Mouse (Mus musculus): ENCODE data around the gene Mical3. TPM values are rescaled to one million over a fixed set of nuclear protein-coding genes. Genes with fewer than 3 reads are reported as not detected.

The Mical3 gene
- polyA plus RNA-seq, 1 experiment, result 16.2 TPM

- Histone ChIP-seq H3K4me1 (replicated peaks; ENCODE audit: control insufficient read depth, insufficient read depth, low read length) (0 out of 2 replicates have a peak, but pooled peaks cover 3% of the 10 kb centered on the region), H3K27me3 (ENCODE audit: control insufficient read depth, insufficient read depth, low read length) (no peaks in the 10 kb centered on the region)
Observed at GRCm38 (mm10) chr6:121086226-121086625, 44.6 kb downstream of the Mical3 start.

DNA sequence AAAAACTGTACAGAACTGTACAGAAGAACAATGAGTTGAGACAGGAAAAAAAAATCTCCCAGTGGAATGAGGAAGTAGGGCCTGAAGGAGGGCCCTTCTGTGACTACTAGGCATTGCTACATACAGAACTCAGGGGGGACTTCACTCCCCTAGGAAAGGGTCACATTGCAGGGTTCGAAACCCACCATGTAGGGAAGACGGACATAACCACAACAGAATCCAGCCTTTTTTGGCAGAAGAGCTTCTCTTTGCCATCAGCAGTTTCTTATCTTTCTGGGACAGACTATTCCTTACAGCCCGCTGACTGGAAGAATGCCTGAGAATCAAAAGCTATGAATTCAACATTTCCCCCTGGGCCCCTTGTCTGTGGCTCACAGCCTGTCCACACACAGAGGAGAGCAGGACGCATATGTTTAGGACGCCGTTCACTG lies 46.7 kb downstream of the Mical3 start:
- TF ChIP-seq POLR2A (IDR thresholded peaks at IDR 0.05; ENCODE audit: control insufficient read depth, extremely low read depth, insufficient read depth, low read length, poor library complexity) (no peak), CTCF (IDR thresholded peaks at IDR 0.05; ENCODE audit: borderline replicate concordance, control insufficient read depth, extremely low read depth, insufficient read depth, low read length, poor library complexity) (no peak)
- no peak for DNase-seq
- Histone ChIP-seq H3K4me1 (replicated peaks; ENCODE audit: control insufficient read depth, insufficient read depth, low read length) (0 out of 2 replicates have a peak, but pooled peaks cover 3% of the 10 kb centered on the region), H3K36me3 (ENCODE audit: control insufficient read depth, insufficient read depth, low read length) (no peaks in the 10 kb centered on the region), H3K27me3 (ENCODE audit: control insufficient read depth, insufficient read depth, low read length) (no peaks in the 10 kb centered on the region), H3K27ac (ENCODE audit: control insufficient read depth, insufficient read depth, low read length) (no peak overlapping the region), H3K4me3 (ENCODE audit: control insufficient read depth, insufficient read depth, low read length) (no peak overlapping the region)
- 91% methylated on average over 6 of the region's 6 CpGs for WGBS

More at GRCm38 (mm10) chr6:121086226-121086625, 44.6 kb downstream of the Mical3 start:
- Histone ChIP-seq H3K4me3 (ENCODE audit: control insufficient read depth, insufficient read depth, low read length) (no peak overlapping the region), H3K36me3 (ENCODE audit: control insufficient read depth, insufficient read depth, low read length) (no peaks in the 10 kb centered on the region), H3K27ac (ENCODE audit: control insufficient read depth, insufficient read depth, low read length) (no peak overlapping the region)
- DNase-seq, result no peak
- WGBS, result 92% methylated on average over 9 of the region's 9 CpGs
- no peak for TF ChIP-seq POLR2A (IDR thresholded peaks at IDR 0.05; ENCODE audit: control insufficient read depth, extremely low read depth, insufficient read depth, low read length, poor library complexity)
- TF ChIP-seq CTCF (IDR thresholded peaks at IDR 0.05; ENCODE audit: borderline replicate concordance, control insufficient read depth, extremely low read depth, insufficient read depth, low read length, poor library complexity), result no peak

DNA sequence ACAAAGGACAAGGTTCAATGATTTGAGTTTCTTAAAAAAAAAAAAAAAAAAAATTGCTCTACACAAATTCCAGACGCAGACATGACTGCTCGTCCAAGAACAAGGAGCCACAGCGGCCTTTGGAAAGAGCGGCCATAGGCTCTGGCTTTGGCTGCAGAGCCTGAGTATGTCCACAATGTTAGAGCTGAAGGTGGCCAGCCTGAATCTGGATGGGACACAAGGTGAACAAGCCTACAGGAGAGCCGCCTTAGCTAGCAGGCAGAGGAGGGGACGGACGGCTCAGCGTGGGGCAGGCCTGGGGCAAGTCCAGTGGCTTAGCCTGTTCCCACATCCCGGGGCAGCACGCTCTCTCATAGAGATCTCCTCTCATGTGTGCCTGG lies 48.7 kb downstream of the Mical3 start:
- no peak for DNase-seq
- Histone ChIP-seq H3K27me3 (ENCODE audit: control insufficient read depth, insufficient read depth, low read length) (no peaks in the 10 kb centered on the region), H3K4me1 (replicated peaks; ENCODE audit: control insufficient read depth, insufficient read depth, low read length) (0 out of 2 replicates have a peak, but pooled peaks cover 4% of the 10 kb centered on the region), H3K4me3 (ENCODE audit: control insufficient read depth, insufficient read depth, low read length) (no peak overlapping the region), H3K27ac (ENCODE audit: control insufficient read depth, insufficient read depth, low read length) (no peak overlapping the region), H3K36me3 (ENCODE audit: control insufficient read depth, insufficient read depth, low read length) (no peaks in the 10 kb centered on the region)
- WGBS, result 94% methylated on average over 10 of the region's 10 CpGs
- no peak for TF ChIP-seq POLR2A (IDR thresholded peaks at IDR 0.05; ENCODE audit: control insufficient read depth, extremely low read depth, insufficient read depth, low read length, poor library complexity)
- TF ChIP-seq CTCF (IDR thresholded peaks at IDR 0.05; ENCODE audit: borderline replicate concordance, control insufficient read depth, extremely low read depth, insufficient read depth, low read length, poor library complexity), result no peak

DNA sequence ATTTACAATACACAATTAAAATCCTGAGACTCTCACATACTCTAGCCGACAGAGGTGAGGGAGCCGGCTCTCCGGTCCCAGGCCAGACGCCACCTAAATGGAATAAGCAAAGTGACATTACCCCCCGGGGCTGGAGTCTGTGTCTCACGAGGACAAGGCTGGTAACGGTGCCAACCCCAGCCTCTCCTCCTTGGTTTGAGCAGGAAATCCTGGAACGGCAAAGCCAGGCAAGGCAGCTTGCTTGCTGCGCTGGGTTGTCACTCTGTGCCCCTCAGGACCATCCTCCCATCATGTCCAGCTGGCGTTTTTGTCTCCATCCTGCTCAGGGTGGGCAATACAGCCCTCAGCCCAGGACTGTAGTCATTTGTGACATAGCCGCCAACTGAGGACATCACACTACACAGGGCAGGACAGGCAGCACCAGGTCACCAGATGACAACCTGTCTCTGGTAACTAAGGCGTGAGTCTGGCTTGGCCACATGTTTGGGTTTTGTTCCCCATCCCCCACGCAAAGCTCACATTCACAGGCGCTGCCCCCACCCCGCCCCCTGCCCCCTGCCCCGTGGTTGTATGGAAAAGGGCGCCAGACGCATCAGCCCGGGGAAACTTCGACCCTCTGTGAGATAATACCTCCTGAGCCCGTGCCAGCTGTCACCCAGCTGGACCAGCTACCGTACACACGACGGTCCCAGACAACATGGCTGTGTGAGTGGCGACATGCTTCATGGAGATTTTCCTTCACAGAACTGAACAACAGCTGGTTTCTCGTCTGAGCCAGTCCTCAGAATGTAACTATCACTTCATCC lies 49.3 kb downstream of the Mical3 start:
- no peaks in the 10 kb centered on the region for H3K36me3 ChIP-seq (ENCODE audit: control insufficient read depth, insufficient read depth, low read length)
- peaks cover 5% of the 10 kb centered on the region; the same call in 1 of the 2 replicates for H3K4me1 ChIP-seq (replicated peaks; ENCODE audit: control insufficient read depth, insufficient read depth, low read length)
- DNase-seq, result no peak
- H3K27ac ChIP-seq (ENCODE audit: control insufficient read depth, insufficient read depth, low read length), result no peak overlapping the region
- WGBS, result 90% methylated on average over 26 of the region's 26 CpGs
- no peak overlapping the region for H3K4me3 ChIP-seq (ENCODE audit: control insufficient read depth, insufficient read depth, low read length)
- TF ChIP-seq CTCF (IDR thresholded peaks at IDR 0.05; ENCODE audit: borderline replicate concordance, control insufficient read depth, extremely low read depth, insufficient read depth, low read length, poor library complexity) (no peak), POLR2A (IDR thresholded peaks at IDR 0.05; ENCODE audit: control insufficient read depth, extremely low read depth, insufficient read depth, low read length, poor library complexity) (no peak)
- no peaks in the 10 kb centered on the region for H3K27me3 ChIP-seq (ENCODE audit: control insufficient read depth, insufficient read depth, low read length)

DNA sequence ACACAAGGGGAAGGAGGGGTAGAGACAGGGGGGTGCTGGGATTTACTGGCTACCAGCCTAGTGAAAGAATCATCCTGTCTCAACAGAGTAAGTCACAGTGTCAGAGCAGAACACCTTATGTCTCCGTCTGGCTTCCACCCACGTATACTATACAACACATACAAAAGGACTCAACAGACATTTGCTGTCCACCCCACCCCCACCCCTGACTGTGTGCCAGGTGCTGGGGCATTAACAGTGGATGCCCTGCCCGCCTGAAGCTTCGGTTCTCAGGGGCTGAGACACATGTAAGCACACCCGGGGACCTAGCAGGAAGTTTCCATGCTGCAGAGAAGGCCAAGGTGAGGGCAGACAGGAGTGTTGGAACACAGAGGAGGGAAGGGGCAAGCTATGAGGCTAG lies 52.6 kb downstream of the Mical3 start:
- Histone ChIP-seq H3K36me3 (ENCODE audit: control insufficient read depth, insufficient read depth, low read length) (no peaks in the 10 kb centered on the region), H3K27me3 (ENCODE audit: control insufficient read depth, insufficient read depth, low read length) (no peaks in the 10 kb centered on the region), H3K4me1 (replicated peaks; ENCODE audit: control insufficient read depth, insufficient read depth, low read length) (peaks cover 9% of the 10 kb centered on the region; the same call in 1 of the 2 replicates), H3K4me3 (ENCODE audit: control insufficient read depth, insufficient read depth, low read length) (no peak overlapping the region), H3K27ac (ENCODE audit: control insufficient read depth, insufficient read depth, low read length) (no peak overlapping the region)
- TF ChIP-seq POLR2A (IDR thresholded peaks at IDR 0.05; ENCODE audit: control insufficient read depth, extremely low read depth, insufficient read depth, low read length, poor library complexity), result no peak
- TF ChIP-seq CTCF (IDR thresholded peaks at IDR 0.05; ENCODE audit: borderline replicate concordance, control insufficient read depth, extremely low read depth, insufficient read depth, low read length, poor library complexity), result no peak
- DNase-seq, result no peak
- WGBS, result 67% methylated on average over 5 of the region's 5 CpGs

DNA sequence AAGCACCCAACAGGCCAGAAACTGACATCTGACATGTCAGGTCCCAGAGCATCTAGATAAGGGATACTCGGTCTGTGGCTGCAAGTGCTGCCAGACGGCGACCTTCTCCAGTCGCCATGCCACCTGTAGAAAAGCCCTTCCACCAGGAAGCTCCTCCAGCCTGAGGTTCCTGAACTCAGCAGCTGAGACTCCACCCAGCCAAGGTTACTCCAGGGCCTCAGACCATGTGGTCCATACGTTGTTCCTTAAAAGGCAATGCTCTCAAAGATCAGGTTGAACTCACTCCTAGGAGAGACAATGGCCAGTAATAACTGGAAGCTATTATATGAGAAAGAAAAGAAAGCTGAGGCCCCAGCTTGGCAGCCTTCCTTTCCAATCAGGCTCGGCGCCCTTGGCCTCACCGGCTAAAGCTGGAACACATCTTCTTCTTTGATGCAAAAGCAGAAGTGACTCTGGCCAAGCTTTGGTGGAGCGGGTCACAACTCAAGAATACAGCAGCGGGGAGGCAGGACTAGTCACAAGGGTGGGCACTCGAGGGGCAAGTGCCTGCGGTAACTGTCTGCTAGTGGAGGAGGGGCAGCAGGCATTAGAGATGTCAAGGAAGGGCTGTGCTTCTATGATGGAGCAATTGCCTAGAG lies 53.8 kb downstream of the Mical3 start:
- no peak for DNase-seq
- no peak overlapping the region for H3K4me3 ChIP-seq (ENCODE audit: control insufficient read depth, insufficient read depth, low read length)
- TF ChIP-seq CTCF (IDR thresholded peaks at IDR 0.05; ENCODE audit: borderline replicate concordance, control insufficient read depth, extremely low read depth, insufficient read depth, low read length, poor library complexity), result no peak
- TF ChIP-seq POLR2A (IDR thresholded peaks at IDR 0.05; ENCODE audit: control insufficient read depth, extremely low read depth, insufficient read depth, low read length, poor library complexity), result no peak
- no peaks in the 10 kb centered on the region for H3K36me3 ChIP-seq (ENCODE audit: control insufficient read depth, insufficient read depth, low read length)
- H3K27ac ChIP-seq (ENCODE audit: control insufficient read depth, insufficient read depth, low read length), result no peak overlapping the region
- 49% methylated on average over 12 of the region's 12 CpGs for WGBS
- no peaks in the 10 kb centered on the region for H3K27me3 ChIP-seq (ENCODE audit: control insufficient read depth, insufficient read depth, low read length)
- H3K4me1 ChIP-seq (replicated peaks; ENCODE audit: control insufficient read depth, insufficient read depth, low read length), result peaks cover 14% of the 10 kb centered on the region

Data from thymus, adult 2 months (tissue).